Mouse (Mus musculus): ENCODE measurements around the gene Psmg4. TPM values are rescaled to one million over a fixed set of nuclear protein-coding genes. Genes with fewer than 3 reads are reported as not detected.

Gene Psmg4
- polyA plus RNA-seq, 1 experiment from 2014 or later = 120 TPM

- H3K9me3 ChIP-seq (ENCODE audit: control insufficient read depth, low read length) = no peaks in the 10 kb centered on the region
- H3K27ac ChIP-seq (ENCODE audit: low read depth, low read length) = no peak overlapping the region
- H3K36me3 ChIP-seq (ENCODE audit: control insufficient read depth, insufficient read depth, low read length) = 0 out of 2 replicates have a peak, but pooled peaks cover 2% of the 10 kb centered on the region
- no peak overlapping the region for H3K4me3 ChIP-seq (ENCODE audit: low read depth, low read length)
- no peak overlapping the region for H3K9ac ChIP-seq (ENCODE audit: low read length)
- H3K4me1 ChIP-seq (ENCODE audit: control insufficient read depth, insufficient read depth, low read length) = no peaks in the 10 kb centered on the region
- ATAC-seq (ENCODE audit: low FRiP score) (no peak), DNase-seq (ENCODE audit: low spot score, missing footprints) (no peak)
- no peak overlapping the region for H3K4me2 ChIP-seq
- H3K27me3 ChIP-seq (ENCODE audit: control insufficient read depth, insufficient read depth, low read length) = no peaks in the 10 kb centered on the region
- WGBS = 81% methylated on average over 4 of the region's 4 CpGs
These were observed 48.6 kb downstream of the Psmg4 start for GRCm38 (mm10) chr13:34211261-34211775.

DNA sequence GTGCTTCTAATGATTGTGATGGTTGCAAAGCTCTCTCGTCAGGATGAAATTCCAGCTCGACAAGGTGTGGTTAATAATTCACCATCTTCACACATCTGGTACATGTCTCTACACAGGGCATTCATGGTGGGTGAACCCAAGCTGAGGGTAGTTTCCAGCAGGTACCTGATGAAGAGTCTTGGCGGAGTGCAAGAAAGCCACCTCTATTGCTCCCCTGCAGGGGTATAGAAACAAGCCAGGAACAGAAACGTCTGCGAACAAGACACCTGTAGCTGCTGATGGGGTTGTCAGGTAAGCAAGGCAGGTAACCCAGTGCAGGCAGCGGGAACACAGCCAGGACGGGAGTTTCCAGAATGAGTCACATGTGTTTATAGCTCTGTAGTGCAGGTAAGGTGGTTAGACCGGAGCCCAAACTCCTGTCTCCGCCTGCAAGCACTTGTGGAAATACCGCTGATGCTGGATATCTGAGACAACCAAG, 50.0 kb downstream of the Psmg4 start:
- Histone ChIP-seq H3K4me2 (no peak overlapping the region), H3K27ac (ENCODE audit: low read depth, low read length) (no peak overlapping the region), H3K36me3 (ENCODE audit: control insufficient read depth, insufficient read depth, low read length) (0 out of 2 replicates have a peak, but pooled peaks cover 2% of the 10 kb centered on the region), H3K4me3 (ENCODE audit: low read depth, low read length) (no peak overlapping the region), H3K9me3 (ENCODE audit: control insufficient read depth, low read length) (no peaks in the 10 kb centered on the region), H3K27me3 (ENCODE audit: control insufficient read depth, insufficient read depth, low read length) (no peaks in the 10 kb centered on the region), H3K4me1 (ENCODE audit: control insufficient read depth, insufficient read depth, low read length) (no peaks in the 10 kb centered on the region), H3K9ac (ENCODE audit: low read length) (no peak overlapping the region)
- 81% methylated on average over 10 of the region's 10 CpGs for WGBS
- DNase-seq (ENCODE audit: low spot score, missing footprints) = no peak
- no peak for ATAC-seq (ENCODE audit: low FRiP score)

GRCm38 (mm10) chr13:34214855-34215254, 52.1 kb downstream of the Psmg4 start:
- Histone ChIP-seq H3K9me3 (ENCODE audit: control insufficient read depth, low read length) (no peaks in the 10 kb centered on the region), H3K4me3 (ENCODE audit: low read depth, low read length) (no peak overlapping the region), H3K4me2 (no peak overlapping the region), H3K36me3 (ENCODE audit: control insufficient read depth, insufficient read depth, low read length) (0 out of 2 replicates have a peak, but pooled peaks cover 2% of the 10 kb centered on the region), H3K4me1 (ENCODE audit: control insufficient read depth, insufficient read depth, low read length) (no peaks in the 10 kb centered on the region), H3K27me3 (ENCODE audit: control insufficient read depth, insufficient read depth, low read length) (no peaks in the 10 kb centered on the region), H3K9ac (ENCODE audit: low read length) (no peak overlapping the region), H3K27ac (ENCODE audit: low read depth, low read length) (no peak overlapping the region)
- ATAC-seq (ENCODE audit: low FRiP score) = no peak
- WGBS = 91% methylated on average over 3 of the region's 3 CpGs
- no peak for DNase-seq (ENCODE audit: low spot score, missing footprints)

GRCm38 (mm10) chr13:34218776-34219175, 56.0 kb downstream of the Psmg4 start:
- H3K36me3 ChIP-seq (ENCODE audit: control insufficient read depth, insufficient read depth, low read length) = no peaks in the 10 kb centered on the region; the same call in 1 of the 2 replicates

GRCm38 (mm10) chr13:34219728-34220127, 57.0 kb downstream of the Psmg4 start:
- H3K9ac ChIP-seq (ENCODE audit: low read length) = no peak overlapping the region
- H3K4me2 ChIP-seq = no peak overlapping the region
- WGBS = 79% methylated on average over 3 of the region's 3 CpGs
- no peak for ATAC-seq (ENCODE audit: low FRiP score)
- H3K27me3 ChIP-seq (ENCODE audit: control insufficient read depth, insufficient read depth, low read length) = no peaks in the 10 kb centered on the region
- no peaks in the 10 kb centered on the region; the same call in 1 of the 2 replicates for H3K36me3 ChIP-seq (ENCODE audit: control insufficient read depth, insufficient read depth, low read length)
- H3K27ac ChIP-seq (ENCODE audit: low read depth, low read length) = no peak overlapping the region
- H3K9me3 ChIP-seq (ENCODE audit: control insufficient read depth, low read length) = no peaks in the 10 kb centered on the region
- DNase-seq (ENCODE audit: low spot score, missing footprints) = no peak
- H3K4me1 ChIP-seq (ENCODE audit: control insufficient read depth, insufficient read depth, low read length) = peaks cover 4% of the 10 kb centered on the region; the same call in 1 of the 2 replicates
- H3K4me3 ChIP-seq (ENCODE audit: low read depth, low read length) = no peak overlapping the region

More at GRCm38 (mm10) chr13:34218776-34219175, 56.0 kb downstream of the Psmg4 start:
- Histone ChIP-seq H3K4me1 (ENCODE audit: control insufficient read depth, insufficient read depth, low read length) (0 out of 2 replicates have a peak, but pooled peaks cover 4% of the 10 kb centered on the region), H3K27ac (ENCODE audit: low read depth, low read length) (no peak overlapping the region), H3K9me3 (ENCODE audit: control insufficient read depth, low read length) (no peaks in the 10 kb centered on the region), H3K27me3 (ENCODE audit: control insufficient read depth, insufficient read depth, low read length) (no peaks in the 10 kb centered on the region), H3K4me3 (ENCODE audit: low read depth, low read length) (no peak overlapping the region), H3K4me2 (no peak overlapping the region), H3K9ac (ENCODE audit: low read length) (no peak overlapping the region)
- DNase-seq (ENCODE audit: low spot score, missing footprints) = no peak
- WGBS = 87% methylated on average over 3 of the region's 3 CpGs
- no peak for ATAC-seq (ENCODE audit: low FRiP score)

DNA sequence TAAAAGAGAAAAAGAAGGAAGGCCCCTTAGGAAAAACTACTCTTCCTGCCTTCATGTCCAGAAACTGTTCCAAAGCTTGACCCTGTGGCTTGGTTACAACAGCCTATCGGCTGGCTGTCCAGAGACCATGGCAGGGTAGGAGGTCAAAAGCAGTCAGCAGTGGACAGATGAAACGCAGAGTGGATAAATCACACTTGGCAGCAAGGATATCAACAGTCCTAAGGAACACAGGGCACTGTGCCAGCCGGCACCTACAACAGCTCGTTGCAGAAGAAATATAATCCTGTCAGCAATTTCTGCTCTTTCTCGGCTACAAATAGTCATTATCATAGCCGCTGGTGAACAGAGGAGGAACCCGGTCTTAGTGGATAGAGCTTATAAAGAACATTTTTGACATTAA, 60.2 kb downstream of the Psmg4 start:
- H3K9ac ChIP-seq (ENCODE audit: low read length) = no peak overlapping the region
- H3K4me1 ChIP-seq (ENCODE audit: control insufficient read depth, insufficient read depth, low read length) = peaks cover 15% of the 10 kb centered on the region
- DNase-seq (ENCODE audit: low spot score, missing footprints) (no peak), ATAC-seq (ENCODE audit: low FRiP score) (no peak)
- no peak overlapping the region for H3K4me2 ChIP-seq
- no peak overlapping the region for H3K4me3 ChIP-seq (ENCODE audit: low read depth, low read length)
- no peak overlapping the region for H3K27ac ChIP-seq (ENCODE audit: low read depth, low read length)
- no peaks in the 10 kb centered on the region; the same call in 1 of the 2 replicates for H3K36me3 ChIP-seq (ENCODE audit: control insufficient read depth, insufficient read depth, low read length)
- no peaks in the 10 kb centered on the region for H3K9me3 ChIP-seq (ENCODE audit: control insufficient read depth, low read length)
- no peaks in the 10 kb centered on the region for H3K27me3 ChIP-seq (ENCODE audit: control insufficient read depth, insufficient read depth, low read length)
- 75% methylated on average over 7 of the region's 7 CpGs for WGBS

GRCm38 (mm10) chr13:34226940-34227339, 64.2 kb downstream of the Psmg4 start:
- no peak overlapping the region for H3K27ac ChIP-seq (ENCODE audit: low read depth, low read length)
- H3K27me3 ChIP-seq (ENCODE audit: control insufficient read depth, insufficient read depth, low read length) = no peaks in the 10 kb centered on the region
- H3K4me3 ChIP-seq (ENCODE audit: low read depth, low read length) = no peak overlapping the region
- H3K36me3 ChIP-seq (ENCODE audit: control insufficient read depth, insufficient read depth, low read length) = no peaks in the 10 kb centered on the region
- H3K9ac ChIP-seq (ENCODE audit: low read length) = no peak overlapping the region
- DNase-seq (ENCODE audit: low spot score, missing footprints) = no peak
- WGBS = 19% methylated on average over 1 of the region's 1 CpGs
- no peak for ATAC-seq (ENCODE audit: low FRiP score)
- H3K9me3 ChIP-seq (ENCODE audit: control insufficient read depth, low read length) = no peaks in the 10 kb centered on the region
- H3K4me1 ChIP-seq (ENCODE audit: control insufficient read depth, insufficient read depth, low read length) = peaks cover 19% of the 10 kb centered on the region
- no peak overlapping the region for H3K4me2 ChIP-seq

Other genes with a start within 250 kb of the Psmg4 start
- gene Nqo2, start 198.3 kb upstream of the Psmg4 start, polyA plus RNA-seq (2014; fragmentation: Nextera tagmentation; extraction: Ambion mirVana) = 18.7 and 19.4 TPM in 2 replicates
- 8.2 and 10.0 TPM in 2 replicates for gene Ripk1, start 160.6 kb upstream of the Psmg4 start, polyA plus RNA-seq (2014; fragmentation: Nextera tagmentation; extraction: Ambion mirVana)
- gene Serpinb6a, start 160.2 kb upstream of the Psmg4 start, polyA plus RNA-seq (2014; fragmentation: Nextera tagmentation; extraction: Ambion mirVana) = 35.7 and 36.1 TPM in 2 replicates
- gene Bphl, start 125.4 kb upstream of the Psmg4 start, polyA plus RNA-seq (2014; fragmentation: Nextera tagmentation; extraction: Ambion mirVana) = 32.5 and 35.2 TPM in 2 replicates
- 398 and 417 TPM in 2 replicates for gene Tubb2a, start 85.0 kb upstream of the Psmg4 start, polyA plus RNA-seq (2014; fragmentation: Nextera tagmentation; extraction: Ambion mirVana)
- 307 and 321 TPM in 2 replicates for gene Tubb2b, start 32.5 kb upstream of the Psmg4 start, polyA plus RNA-seq (2014; fragmentation: Nextera tagmentation; extraction: Ambion mirVana)
- gene Slc22a23, start 182.2 kb downstream of the Psmg4 start, polyA plus RNA-seq (2014; fragmentation: Nextera tagmentation; extraction: Ambion mirVana) = 14.0 and 18.5 TPM in 2 replicates